Mouse (Mus musculus) MEL (cell line): ENCODE data around the gene Sdsl. TPM values are rescaled to one million over a fixed set of nuclear protein-coding genes. Genes with fewer than 3 reads are reported as not detected.

Experiments used
- DNase-seq: peaks from one replicate; pipeline ENCODE4 v3.0.0; 2011; ENCODE audit warnings: low read depth, low spot score
- H3K27ac ChIP-seq: 2 replicates; pipeline ENCODE4 v1.5.1; 2012; ENCODE audit warnings: low read depth, mild to moderate bottlenecking, control low read depth, low read length, moderate library complexity; ENCODE audit not compliant: control insufficient read depth
- H3K27me3 ChIP-seq, 2 experiments: fragments of 150-350 bp in 1 of 2; sonication (generic) in 1 of 2; 2 replicates each; pipeline ENCODE4 v1.6.1; 2012; ENCODE audit warnings: low read length in 2 of 2, mild to moderate bottlenecking in 2 of 2, improper control_type of control experiment in 1 of 2, moderate library complexity in 1 of 2; ENCODE audit not compliant: insufficient read depth in 2 of 2, control insufficient read depth in 1 of 2
- H3K36me3 ChIP-seq, 2 experiments: 2 replicates each; pipeline ENCODE4 v1.6.1; 2012 to 2014; ENCODE audit warnings: low read length in 2 of 2, improper control_type of control experiment in 1 of 2, inconsistent platforms in 1 of 2, mild to moderate bottlenecking in 1 of 2; ENCODE audit not compliant: insufficient read depth in 2 of 2, control insufficient read depth in 1 of 2
- H3K4me1 ChIP-seq, 2 experiments: fragments of 150-350 bp in 1 of 2; sonication (generic) in 1 of 2; 2 replicates each; pipeline ENCODE4 v1.6.1; 2012; ENCODE audit warnings: low read length in 2 of 2, improper control_type of control experiment in 1 of 2, mild to moderate bottlenecking in 1 of 2; ENCODE audit not compliant: insufficient read depth in 2 of 2, control insufficient read depth in 1 of 2
- H3K4me3 ChIP-seq, 2 experiments: fragments of 150-350 bp in 1 of 2; sonication (generic) in 1 of 2; 2 replicates each; pipeline ENCODE4 v1.5.1; 2012; ENCODE audit warnings: low read depth in 2 of 2, low read length in 2 of 2, mild to moderate bottlenecking in 2 of 2, moderate library complexity in 2 of 2, control low read depth in 1 of 2, improper control_type of control experiment in 1 of 2; ENCODE audit not compliant: control insufficient read depth in 1 of 2, insufficient read depth in 1 of 2
- H3K79me2 ChIP-seq: 2 replicates; pipeline ENCODE4 v1.6.1; 2012; ENCODE audit warnings: mild to moderate bottlenecking, low read length, moderate library complexity; ENCODE audit not compliant: control insufficient read depth, poor library complexity, insufficient read depth
- H3K9ac ChIP-seq: 2 replicates; pipeline ENCODE4 v1.6.1; 2012; ENCODE audit warnings: low read depth, mild to moderate bottlenecking, control low read depth, low read length, moderate library complexity; ENCODE audit not compliant: control insufficient read depth, poor library complexity, severe bottlenecking
- H3K9me3 ChIP-seq: fragments of 150-350 bp; sonication (generic); replicated peaks from 2 replicates; pipeline ENCODE4 v1.6.1; 2012; ENCODE audit warnings: mild to moderate bottlenecking, low read length, improper control_type of control experiment, moderate library complexity; ENCODE audit not compliant: insufficient read depth
- BHLHE40 ChIP-seq: IDR thresholded peaks from 2 replicates; pipeline ENCODE4 v1.6.1; 2012; ENCODE audit warnings: low read depth, mild to moderate bottlenecking, inconsistent platforms, low read length, improper control_type of control experiment, borderline replicate concordance
- ELF1 ChIP-seq: IDR thresholded peaks from 2 replicates; pipeline ENCODE4 v1.6.1; 2014; ENCODE audit warnings: low read depth, mild to moderate bottlenecking, inconsistent platforms, low read length, improper control_type of control experiment, moderate library complexity
- EP300 ChIP-seq, 2 experiments: IDR thresholded peaks; 2 replicates each; pipeline ENCODE4 v1.6.1; 2011; ENCODE audit warnings: improper control_type of control experiment in 2 of 2, low read length in 2 of 2, low read depth in 1 of 2, mild to moderate bottlenecking in 1 of 2
- ETS1 ChIP-seq: IDR thresholded peaks from 2 replicates; pipeline ENCODE4 v1.6.1; 2012; ENCODE audit warnings: low read depth, mild to moderate bottlenecking, inconsistent platforms, low read length, improper control_type of control experiment, moderate library complexity
- GATA1 ChIP-seq: IDR thresholded peaks from 2 replicates; pipeline ENCODE4 v1.6.1; 2011; ENCODE audit warnings: low read depth, low read length, improper control_type of control experiment
- HCFC1 ChIP-seq: IDR thresholded peaks from 2 replicates; pipeline ENCODE4 v1.6.1; 2012; ENCODE audit warnings: low read depth, mild to moderate bottlenecking, inconsistent platforms, low read length, improper control_type of control experiment, moderate library complexity
- KAT2A ChIP-seq: conservative IDR thresholded peaks from 2 replicates; pipeline ENCODE4 v1.6.1; 2012; ENCODE audit warnings: low read depth, low read length, improper control_type of control experiment, inconsistent platforms
- MAFK ChIP-seq: IDR thresholded peaks from 2 replicates; pipeline ENCODE4 v1.6.1; 2011; ENCODE audit warnings: low read depth, mild to moderate bottlenecking, low read length, improper control_type of control experiment, borderline replicate concordance
- MAX ChIP-seq: IDR thresholded peaks from 2 replicates; pipeline ENCODE4 v1.6.1; 2011; ENCODE audit warnings: low read length, improper control_type of control experiment
- MYB ChIP-seq: IDR thresholded peaks from 2 replicates; pipeline ENCODE4 v1.6.1; 2011; ENCODE audit warnings: mild to moderate bottlenecking, low read depth, low read length, improper control_type of control experiment
- MYC ChIP-seq: IDR thresholded peaks from 2 replicates; pipeline ENCODE4 v1.6.1; 2011; ENCODE audit warnings: low read depth, mild to moderate bottlenecking, low read length, improper control_type of control experiment, moderate library complexity
- NELFE ChIP-seq: IDR thresholded peaks from 2 replicates; pipeline ENCODE4 v1.6.1; 2011; ENCODE audit warnings: low read depth, low read length, improper control_type of control experiment
- POLR2AphosphoS2 ChIP-seq: IDR thresholded peaks from 2 replicates; pipeline ENCODE4 v1.6.1; 2011; ENCODE audit warnings: low read length, improper control_type of control experiment
- RAD21 ChIP-seq: IDR thresholded peaks from 2 replicates; pipeline ENCODE4 v1.6.1; 2011; ENCODE audit warnings: mild to moderate bottlenecking, low read depth, low read length, improper control_type of control experiment
- RCOR1 ChIP-seq: IDR thresholded peaks from 2 replicates; pipeline ENCODE4 v1.6.1; 2012; ENCODE audit warnings: low read depth, mild to moderate bottlenecking, inconsistent platforms, low read length, improper control_type of control experiment
- SIN3A ChIP-seq: IDR thresholded peaks from 2 replicates; pipeline ENCODE4 v1.6.1; 2012; ENCODE audit warnings: low read length, improper control_type of control experiment, inconsistent platforms
- SMC3 ChIP-seq: IDR thresholded peaks from 2 replicates; pipeline ENCODE4 v1.6.1; 2011; ENCODE audit warnings: low read depth, low read length, improper control_type of control experiment
- UBTF ChIP-seq: IDR thresholded peaks from 2 replicates; pipeline ENCODE4 v1.6.1; 2012; ENCODE audit warnings: low read depth, mild to moderate bottlenecking, inconsistent platforms, low read length, improper control_type of control experiment, moderate library complexity, borderline replicate concordance; ENCODE audit not compliant: insufficient read depth
- USF1 ChIP-seq: IDR thresholded peaks from 2 replicates; pipeline ENCODE4 v1.6.1; 2014; ENCODE audit warnings: low read depth, mild to moderate bottlenecking, inconsistent platforms, low read length, improper control_type of control experiment, moderate library complexity
- ZC3H11A ChIP-seq: IDR thresholded peaks from 2 replicates; pipeline ENCODE4 v1.6.1; 2012; ENCODE audit warnings: low read depth, mild to moderate bottlenecking, inconsistent platforms, low read length, improper control_type of control experiment
- ZNF384 ChIP-seq: IDR thresholded peaks from 2 replicates; pipeline ENCODE4 v1.6.1; 2012; ENCODE audit warnings: low read depth, mild to moderate bottlenecking, inconsistent platforms, low read length, improper control_type of control experiment
- polyA plus RNA-seq, 2 experiments: library from polyadenylated mRNA; stranded (reverse) in 1 of 2; unstranded in 1 of 2; fragments of >175 nt in 1 of 2; fragments of >200 nt in 1 of 2; gene quantifications; 2 replicates each; pipeline versions ENCODE4 v1.2.1 to v1.2.4; 2012; ENCODE audit warnings: low replicate concordance in 2 of 2, low read depth in 1 of 2; ENCODE audit not compliant: insufficient read length in 2 of 2, insufficient read depth in 1 of 2, missing spikeins in 1 of 2
- total RNA-seq: library from RNA; depleted of rRNA; stranded (reverse); fragments of 300-350 nt; gene quantifications from 2 replicates; pipeline ENCODE4 v1.2.3, GENCODE M21; 2012

Sdsl gene
- total and polyA plus RNA-seq, 3 experiments: 12.1 to 21.0 TPM; not detected in 1

- TF ChIP-seq RCOR1: no peak
- TF ChIP-seq SMC3: no peak
- TF ChIP-seq GATA1: no peak
- TF ChIP-seq RAD21: no peak
- TF ChIP-seq MYC: no peak
- TF ChIP-seq SIN3A: no peak
- TF ChIP-seq NELFE: no peak
- TF ChIP-seq ZNF384: no peak
- no peak for TF ChIP-seq UBTF
- TF ChIP-seq POLR2AphosphoS2: no peak
- TF ChIP-seq MAFK: no peak
- TF ChIP-seq ELF1: no peak
- TF ChIP-seq KAT2A: no peak
- TF ChIP-seq ZC3H11A: no peak
- no peak for TF ChIP-seq BHLHE40
- TF ChIP-seq MAX: no peak
- TF ChIP-seq ETS1: no peak
- no peaks in the 10 kb centered on the region for H3K79me2 ChIP-seq
- H3K4me1 ChIP-seq: no peaks in the 10 kb centered on the region
- no peak overlapping the region for H3K4me3 ChIP-seq
- no peak overlapping the region for H3K9ac ChIP-seq
- no peaks in the 10 kb centered on the region for H3K9me3 ChIP-seq
- no peak overlapping the region for H3K27ac ChIP-seq
- H3K27me3 ChIP-seq: no peaks in the 10 kb centered on the region
- H3K36me3 ChIP-seq: no peaks in the 10 kb centered on the region
- DNase-seq: no peak
Measured at GRCm38 (mm10) chr5:120437986-120438385, 34.6 kb downstream of the Sdsl start.

- Histone ChIP-seq H3K9me3 (no peaks in the 10 kb centered on the region), H3K27me3 (no peaks in the 10 kb centered on the region), H3K4me3 (no peak overlapping the region), H3K36me3 (no peaks in the 10 kb centered on the region), H3K27ac (no peak overlapping the region), H3K9ac (no peak overlapping the region), H3K4me1 (no peaks in the 10 kb centered on the region), H3K79me2 (no peaks in the 10 kb centered on the region)
- TF ChIP-seq ZC3H11A (no peak), ETS1 (no peak), MAFK (no peak), EP300 (IDR thresholded peaks at IDR 0.05; ENCODE audit: low read depth in 1 of 2, low read length in 2 of 2) (no peak), USF1 (no peak), MYB (no peak), HCFC1 (no peak)
- DNase-seq: no peak
Measured at GRCm38 (mm10) chr5:120437539-120437938, 35.1 kb downstream of the Sdsl start.
